Mouse (Mus musculus): Measurements from ENCODE around the gene Zmiz2.

- TF ChIP-seq EP300 (IDR thresholded peaks at IDR 0.05; ENCODE audit: low read depth) = no peak
- TF ChIP-seq CTCF (IDR thresholded peaks at IDR 0.05; ENCODE audit: low read depth) = no peak
These were observed 4.0 kb downstream of the Zmiz2 start for GRCm38 (mm10) chr11:6392857-6393256.
